Mouse (Mus musculus) c-Kit-positive CD71-positive TER-119-negative erythroid progenitor cells, embryonic 14.5 days (primary cell): Measurements from ENCODE around the gene Fndc3b.
"Not testable (repeated sequence)": the region's sequence is repeated elsewhere in the genome, so short reads cannot be mapped to it uniquely, and the experiment has no call there.

Experiments
- DNase-seq: peaks from one replicate; pipeline ENCODE4 v3.0.0-alpha.2; 2013; ENCODE audit warnings: low read depth

Gene Fndc3b

DNA sequence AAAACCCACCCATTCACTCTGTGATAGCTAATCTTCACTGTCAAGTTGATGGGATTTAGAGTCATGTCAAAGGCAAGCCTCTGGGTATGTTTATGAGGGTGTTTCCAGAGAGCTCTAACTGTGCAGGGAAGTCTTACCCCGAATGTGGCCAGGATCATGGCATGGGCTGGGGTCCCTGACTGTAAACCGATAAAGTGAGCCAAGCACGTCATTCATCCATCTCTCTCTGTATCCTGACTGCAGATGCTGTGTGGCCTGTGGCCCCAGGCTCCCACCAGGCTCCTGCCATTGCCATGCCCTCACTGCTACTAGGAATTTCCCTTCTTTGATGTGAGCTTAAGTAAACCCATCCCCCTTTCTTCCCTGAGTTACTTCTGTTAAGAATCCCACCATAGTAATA, 297.5 kb downstream of the Fndc3b start:
- no peak for DNase-seq

DNA sequence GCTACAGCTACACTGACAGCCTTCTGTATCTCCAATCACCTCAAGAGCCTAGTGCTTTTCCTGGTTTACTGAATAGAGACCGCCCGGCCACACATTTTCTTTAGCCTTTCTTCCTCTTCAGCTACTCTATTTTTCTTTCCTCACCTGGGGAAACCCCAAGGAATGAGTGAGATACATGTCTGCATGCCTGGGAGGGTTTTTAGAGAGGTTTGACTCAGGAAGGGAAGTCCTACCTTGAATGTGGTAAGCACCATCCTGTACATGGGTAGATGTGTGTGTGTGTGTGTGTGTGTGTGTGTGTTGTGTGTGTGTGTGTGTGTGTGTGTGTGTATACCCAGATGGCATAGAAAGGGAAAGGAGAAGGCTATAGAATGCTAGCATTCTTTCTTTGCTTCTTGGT, 299.8 kb downstream of the Fndc3b start:
- DNase-seq: no peak

DNA sequence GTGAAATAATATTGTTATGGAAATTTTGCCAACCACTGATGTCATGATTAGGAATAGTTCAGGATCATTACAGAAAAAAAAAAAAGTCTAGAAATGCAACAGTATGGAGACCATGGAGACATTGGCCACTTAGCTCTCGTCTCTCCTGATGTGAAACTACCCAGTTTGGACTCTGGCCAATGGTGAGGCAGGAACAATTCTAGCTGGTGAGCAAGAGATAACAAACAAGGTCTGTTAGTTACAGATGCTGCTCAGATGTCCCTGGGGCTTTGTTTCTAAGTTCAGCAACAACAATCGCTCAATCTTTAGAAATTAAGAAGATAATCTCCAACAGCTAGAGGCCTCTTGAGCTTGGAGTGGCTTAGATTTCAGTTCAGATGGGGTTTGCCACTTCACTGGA, 302.5 kb downstream of the Fndc3b start:
- DNase-seq: no peak

DNA sequence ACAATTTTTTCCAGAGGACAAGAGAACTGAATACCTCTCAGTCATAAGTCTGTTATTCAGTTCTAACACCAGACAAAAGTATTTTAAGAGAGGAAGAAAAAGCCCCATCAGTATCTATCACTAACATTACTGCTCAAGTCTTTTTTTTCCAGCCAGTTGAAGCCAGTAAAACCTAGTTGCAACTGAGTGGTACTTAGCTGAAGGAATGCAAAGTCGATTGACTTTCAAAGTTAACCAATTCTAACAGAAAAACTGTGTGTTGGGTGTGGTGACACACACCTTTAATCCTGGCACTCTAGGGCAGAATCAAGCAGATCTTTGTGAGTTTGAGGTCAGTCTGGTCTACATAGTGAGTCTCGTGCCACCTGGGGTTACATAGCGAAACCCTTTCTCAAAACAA, 304.7 kb downstream of the Fndc3b start:
- DNase-seq: no peak

DNA sequence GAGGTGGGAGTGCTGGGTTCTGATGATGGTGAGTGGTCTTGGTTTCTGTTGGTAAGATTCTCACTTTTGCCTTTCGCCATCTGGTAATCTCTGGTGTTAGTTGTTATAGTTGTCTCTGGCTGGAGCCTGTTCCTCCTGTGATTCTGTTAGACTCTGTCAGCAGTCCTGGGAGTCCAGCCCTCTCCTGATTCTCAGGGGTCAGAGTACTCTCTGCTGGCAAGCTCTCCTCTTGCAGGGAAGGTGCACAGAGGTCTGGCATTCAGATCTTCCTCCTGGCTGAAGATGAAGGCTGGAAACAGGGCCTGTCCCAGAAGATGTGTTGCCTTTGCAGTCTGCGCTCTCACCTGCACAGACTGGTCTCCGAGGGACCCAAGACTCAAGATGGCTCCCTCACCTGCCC, 310.1 kb downstream of the Fndc3b start:
- not testable (repeated sequence) for DNase-seq

DNA sequence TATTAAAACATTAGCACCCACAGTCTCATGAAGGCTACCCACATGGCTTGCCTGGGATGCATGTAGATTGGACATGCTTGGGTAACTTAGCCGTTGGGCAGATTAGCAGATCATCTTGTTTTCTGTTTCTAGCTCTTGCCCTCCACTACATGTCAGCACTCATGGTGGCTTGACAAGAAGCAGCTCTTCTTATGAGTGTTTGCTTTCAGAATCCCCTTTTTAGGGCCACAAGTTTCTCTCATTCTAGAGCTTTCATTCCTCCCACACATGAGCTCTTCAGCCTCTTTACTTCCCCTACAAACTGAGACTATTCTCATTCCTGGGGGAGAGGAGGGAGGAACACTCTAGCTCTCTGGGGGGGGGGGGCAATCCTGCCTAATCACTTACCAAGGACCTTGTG, 321.2 kb downstream of the Fndc3b start:
- no peak for DNase-seq

DNA sequence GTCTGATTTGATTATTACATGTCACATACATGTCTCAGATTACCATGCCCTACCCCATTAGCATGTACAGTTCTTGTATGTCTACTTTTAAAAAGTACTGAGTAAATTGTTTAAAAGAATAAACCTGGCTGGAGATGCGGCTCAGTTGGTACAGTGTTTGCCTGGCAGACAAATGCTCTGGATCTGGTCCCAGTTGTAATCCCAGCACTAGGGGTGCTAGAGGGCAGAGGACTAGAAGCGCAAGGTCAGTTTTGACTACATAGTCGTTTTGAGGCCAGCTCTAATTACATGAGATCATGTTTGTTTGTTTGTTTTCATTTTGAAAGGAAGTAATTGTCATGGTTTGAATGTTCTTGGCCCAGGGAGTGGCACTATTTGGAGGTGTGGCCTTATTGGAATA, 326.3 kb downstream of the Fndc3b start:
- DNase-seq: no peak

DNA sequence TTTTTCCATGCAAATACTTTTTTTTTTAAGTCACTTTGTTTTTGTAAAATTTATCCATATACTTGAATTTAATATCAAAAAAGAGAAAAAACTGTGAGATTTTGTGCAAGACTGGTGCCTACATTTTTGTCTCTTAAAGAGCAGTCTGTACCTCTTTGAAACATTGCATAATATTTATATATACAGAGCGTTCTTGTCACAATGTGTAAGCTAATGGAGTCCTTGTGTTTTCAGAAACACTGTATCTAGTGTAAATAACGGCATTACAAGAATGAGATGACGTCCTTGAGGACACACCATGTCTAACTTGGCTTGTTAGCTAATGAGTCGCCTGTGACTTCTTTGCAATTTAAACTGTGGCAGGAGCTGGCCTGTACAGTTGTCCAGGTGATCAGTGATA, 333.2 kb downstream of the Fndc3b start:
- no peak for DNase-seq

DNA sequence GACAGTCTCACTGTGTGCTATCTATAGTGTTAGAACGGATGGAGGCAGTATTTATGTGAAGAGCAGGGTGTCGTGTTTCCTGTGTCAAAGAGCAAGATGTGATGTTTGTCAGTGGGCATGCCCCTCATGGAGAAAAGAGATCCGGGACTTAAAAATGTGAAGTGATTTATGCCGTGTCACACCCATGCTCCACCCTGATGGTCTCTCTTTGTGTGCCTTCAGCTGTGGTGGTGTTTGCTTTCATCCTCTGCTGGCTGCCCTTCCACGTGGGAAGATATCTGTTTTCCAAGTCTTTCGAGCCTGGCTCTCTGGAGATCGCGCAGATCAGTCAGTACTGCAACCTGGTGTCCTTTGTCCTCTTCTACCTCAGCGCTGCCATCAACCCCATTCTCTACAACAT, 336.7 kb downstream of the Fndc3b start:
- DNase-seq: no peak

DNA sequence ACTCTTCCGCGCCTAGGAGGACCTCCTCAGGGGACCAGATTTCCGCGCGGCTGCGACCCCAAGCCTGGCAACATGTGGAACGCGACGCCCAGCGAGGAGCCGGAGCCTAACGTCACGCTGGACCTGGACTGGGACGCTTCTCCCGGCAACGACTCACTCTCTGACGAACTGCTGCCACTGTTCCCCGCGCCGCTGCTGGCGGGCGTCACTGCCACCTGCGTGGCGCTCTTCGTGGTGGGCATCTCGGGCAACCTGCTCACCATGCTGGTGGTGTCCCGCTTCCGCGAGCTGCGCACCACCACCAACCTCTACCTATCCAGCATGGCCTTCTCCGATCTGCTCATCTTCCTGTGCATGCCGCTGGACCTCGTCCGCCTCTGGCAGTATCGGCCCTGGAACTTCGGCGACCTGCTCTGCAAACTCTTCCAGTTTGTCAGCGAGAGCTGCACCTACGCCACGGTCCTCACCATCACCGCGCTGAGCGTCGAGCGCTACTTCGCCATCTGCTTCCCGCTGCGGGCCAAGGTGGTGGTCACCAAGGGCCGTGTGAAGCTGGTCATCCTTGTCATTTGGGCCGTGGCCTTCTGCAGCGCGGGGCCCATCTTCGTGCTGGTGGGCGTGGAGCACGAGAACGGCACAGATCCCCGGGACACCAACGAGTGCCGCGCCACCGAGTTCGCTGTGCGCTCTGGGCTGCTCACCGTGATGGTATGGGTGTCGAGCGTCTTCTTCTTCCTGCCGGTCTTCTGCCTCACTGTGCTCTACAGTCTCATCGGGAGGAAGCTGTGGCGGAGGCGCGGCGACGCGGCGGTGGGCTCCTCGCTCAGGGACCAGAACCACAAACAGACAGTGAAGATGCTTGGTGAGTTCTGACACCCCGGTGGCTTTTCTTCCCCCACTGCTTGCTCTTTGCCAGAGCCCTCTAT, 339.1 kb downstream of the Fndc3b start:
- no peak for DNase-seq

DNA sequence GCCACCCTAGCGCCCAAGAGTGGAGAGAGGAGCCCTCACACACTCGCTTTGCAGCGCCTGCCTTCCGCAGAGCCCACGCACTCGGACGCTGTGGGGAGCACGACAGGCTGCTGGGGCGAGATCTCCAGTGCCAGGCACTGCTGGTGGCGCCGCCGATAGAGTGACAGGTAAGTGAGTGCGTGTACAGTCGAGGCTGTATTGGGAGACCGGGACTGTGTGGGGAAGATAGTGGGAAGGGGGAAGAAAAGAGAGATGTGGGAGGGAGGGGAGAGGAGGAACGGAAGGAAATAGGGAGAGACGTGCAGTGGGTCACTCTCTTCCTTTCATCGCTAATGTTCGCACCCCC, 339.9 kb downstream of the Fndc3b start, which contains the start of gene Ghsr:
Ghsr (plus strand) TSS at position 76 of the 346 bp plus-strand sequence.
- no peak for DNase-seq

DNA sequence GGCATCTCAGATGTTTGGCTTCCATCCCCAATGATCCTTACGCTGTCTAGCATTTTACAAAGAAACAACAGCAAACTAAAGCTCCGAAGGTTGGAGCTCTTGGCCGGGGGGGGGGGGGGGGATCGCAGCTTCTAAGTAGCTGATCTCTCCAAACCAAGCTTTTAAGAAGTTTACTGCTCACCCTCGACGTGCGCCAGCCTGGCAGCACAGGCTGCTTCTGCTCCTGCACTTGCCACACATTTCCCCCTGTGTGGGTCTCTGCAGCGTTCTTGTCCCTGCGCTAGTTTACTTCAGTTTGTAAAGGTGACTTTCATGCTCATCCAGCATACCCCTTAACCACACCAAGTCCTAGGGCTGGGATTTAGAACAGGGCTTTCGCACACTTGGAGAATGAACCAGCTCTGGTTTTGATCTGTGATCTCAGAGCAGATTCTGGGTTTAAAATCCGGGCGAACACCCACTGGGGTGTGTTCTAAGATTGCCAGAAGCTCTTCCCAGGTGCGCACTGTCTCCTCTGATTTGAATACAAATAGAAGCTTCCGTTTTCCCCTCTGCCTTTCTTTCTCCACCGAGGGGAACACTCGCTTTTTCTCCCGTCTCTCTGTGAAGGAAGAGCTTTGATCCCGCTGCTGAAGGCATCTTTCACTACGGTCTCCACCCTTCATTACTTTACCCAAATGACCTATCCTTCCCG, 340.4 kb downstream of the Fndc3b start:
- DNase-seq: no peak

DNA sequence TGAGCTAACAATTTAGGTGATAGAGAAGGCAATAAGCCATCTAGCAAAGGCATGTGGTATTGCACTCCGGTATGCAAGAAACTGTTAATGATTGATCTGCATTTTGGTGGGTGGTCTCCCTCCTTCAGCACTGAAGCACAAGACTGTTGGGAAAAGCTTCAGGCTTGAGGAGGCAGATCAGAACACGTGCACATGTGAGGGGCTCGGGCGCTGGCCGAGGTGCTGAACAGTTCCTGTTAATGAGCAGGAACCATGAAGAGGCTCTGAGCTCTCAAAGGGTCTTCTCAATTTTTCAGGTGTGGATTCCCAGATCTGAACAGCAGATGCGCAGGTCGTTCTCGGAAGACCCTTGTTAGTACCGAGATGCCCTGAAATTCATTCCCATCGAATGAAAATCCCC, 341.0 kb downstream of the Fndc3b start:
- peak; percentile 1 for DNase-seq
